Mouse (Mus musculus): Measurements from ENCODE around the gene Snrk. TPM values are rescaled to one million over a fixed set of nuclear protein-coding genes. Genes with fewer than 3 reads are reported as not detected.
"Not testable (repeated sequence)": the region's sequence is repeated elsewhere in the genome, so short reads cannot be mapped to it uniquely, and the experiment has no call there.

Gene Snrk
- polyA plus RNA-seq, 1 experiment from 2014 or later, result 60.2 TPM

- no peaks in the 10 kb centered on the region for H3K27me3 ChIP-seq
- ATAC-seq (ENCODE audit: low read depth), result no peak
- H3K9me3 ChIP-seq, result no peaks in the 10 kb centered on the region
- no peak overlapping the region for H3K27ac ChIP-seq (replicated peaks)
- H3K36me3 ChIP-seq, result peaks cover 16% of the 10 kb centered on the region
- H3K4me2 ChIP-seq, result no peak overlapping the region
- H3K9ac ChIP-seq, result no peak overlapping the region
- whole genome bisulfite sequencing, result 91% methylated on average over 9 of the region's 9 CpGs
- H3K4me1 ChIP-seq (replicated peaks), result peaks cover 13% of the 10 kb centered on the region
- no peak overlapping the region for H3K4me3 ChIP-seq
Observed at GRCm38 (mm10) chr9:122149997-122150826, 33.1 kb downstream of the Snrk start.

- Histone ChIP-seq H3K36me3 (peaks cover 26% of the 10 kb centered on the region), H3K9ac (no peak overlapping the region), H3K4me1 (replicated peaks) (no peaks in the 10 kb centered on the region), H3K4me3 (no peak overlapping the region), H3K4me2 (no peak overlapping the region), H3K27me3 (no peaks in the 10 kb centered on the region), H3K27ac (replicated peaks) (no peak overlapping the region), H3K9me3 (no peaks in the 10 kb centered on the region)
- 92% methylated on average over 4 of the region's 4 CpGs for WGBS
- no peak for ATAC-seq (ENCODE audit: low read depth)
Observed at GRCm38 (mm10) chr9:122152063-122152462, 35.0 kb downstream of the Snrk start.

- Histone ChIP-seq H3K36me3 (peaks cover 31% of the 10 kb centered on the region), H3K27me3 (no peaks in the 10 kb centered on the region), H3K4me3 (no peak overlapping the region), H3K4me1 (replicated peaks) (no peaks in the 10 kb centered on the region), H3K27ac (replicated peaks) (no peak overlapping the region), H3K9ac (no peak overlapping the region), H3K9me3 (no peaks in the 10 kb centered on the region), H3K4me2 (no peak overlapping the region)
- ATAC-seq (ENCODE audit: low read depth), result no peak
- 84% methylated on average over 1 of the region's 1 CpGs for WGBS
Observed at GRCm38 (mm10) chr9:122152501-122152900, 35.4 kb downstream of the Snrk start.

GRCm38 (mm10) chr9:122153436-122153835, 36.4 kb downstream of the Snrk start:
- 0 out of 2 replicates have a peak, but pooled peaks cover 5% of the 10 kb centered on the region for H3K4me1 ChIP-seq (replicated peaks)
- peaks cover 40% of the 10 kb centered on the region for H3K36me3 ChIP-seq
- 95% methylated on average over 3 of the region's 3 CpGs for WGBS
- no peak overlapping the region for H3K4me3 ChIP-seq
- H3K9ac ChIP-seq, result no peak overlapping the region
- H3K4me2 ChIP-seq, result no peak overlapping the region
- H3K27me3 ChIP-seq, result no peaks in the 10 kb centered on the region
- H3K27ac ChIP-seq (replicated peaks), result no peak overlapping the region
- no peak for ATAC-seq (ENCODE audit: low read depth)
- H3K9me3 ChIP-seq, result no peaks in the 10 kb centered on the region

GRCm38 (mm10) chr9:122155193-122155592, 38.1 kb downstream of the Snrk start:
- H3K27me3 ChIP-seq, result no peaks in the 10 kb centered on the region
- ATAC-seq (ENCODE audit: low read depth), result no peak
- H3K4me2 ChIP-seq, result no peak overlapping the region
- no peak overlapping the region for H3K9ac ChIP-seq
- no peak overlapping the region for H3K4me3 ChIP-seq
- WGBS, result 94% methylated on average over 1 of the region's 1 CpGs
- no peak overlapping the region for H3K27ac ChIP-seq (replicated peaks)
- peaks cover 46% of the 10 kb centered on the region for H3K36me3 ChIP-seq
- 0 out of 2 replicates have a peak, but pooled peaks cover 6% of the 10 kb centered on the region for H3K4me1 ChIP-seq (replicated peaks)
- H3K9me3 ChIP-seq, result no peaks in the 10 kb centered on the region

- no peak overlapping the region for H3K27ac ChIP-seq (replicated peaks)
- 87% methylated on average over 5 of the region's 5 CpGs for WGBS
- H3K4me3 ChIP-seq, result no peak overlapping the region
- 0 out of 2 replicates have a peak, but pooled peaks cover 6% of the 10 kb centered on the region for H3K4me1 ChIP-seq (replicated peaks)
- ATAC-seq (ENCODE audit: low read depth), result no peak
- no peak overlapping the region for H3K4me2 ChIP-seq
- H3K27me3 ChIP-seq, result no peaks in the 10 kb centered on the region
- H3K9ac ChIP-seq, result no peak overlapping the region
- peaks cover 56% of the 10 kb centered on the region for H3K36me3 ChIP-seq
- H3K9me3 ChIP-seq, result no peaks in the 10 kb centered on the region
Observed at GRCm38 (mm10) chr9:122156389-122157078, 39.5 kb downstream of the Snrk start.

- WGBS, result 91% methylated on average over 14 of the region's 14 CpGs
- H3K9me3 ChIP-seq, result no peaks in the 10 kb centered on the region
- no peak overlapping the region for H3K4me3 ChIP-seq
- H3K9ac ChIP-seq, result no peak overlapping the region
- no peaks in the 10 kb centered on the region for H3K27me3 ChIP-seq
- no peak overlapping the region for H3K4me2 ChIP-seq
- no peak for ATAC-seq (ENCODE audit: low read depth)
- peaks cover 53% of the 10 kb centered on the region for H3K36me3 ChIP-seq
- H3K4me1 ChIP-seq (replicated peaks), result 0 out of 2 replicates have a peak, but pooled peaks cover 6% of the 10 kb centered on the region
- no peak overlapping the region for H3K27ac ChIP-seq (replicated peaks)
Observed at GRCm38 (mm10) chr9:122157079-122157441, 40.0 kb downstream of the Snrk start.

GRCm38 (mm10) chr9:122164535-122164934, 47.5 kb downstream of the Snrk start:
- Histone ChIP-seq H3K9ac (no peak overlapping the region), H3K4me2 (no peak overlapping the region), H3K4me3 (no peak overlapping the region), H3K4me1 (replicated peaks) (no peaks in the 10 kb centered on the region), H3K27ac (replicated peaks) (no peak overlapping the region), H3K27me3 (no peaks in the 10 kb centered on the region), H3K9me3 (no peaks in the 10 kb centered on the region), H3K36me3 (peaks cover 58% of the 10 kb centered on the region)
- WGBS, result 89% methylated on average over 4 of the region's 4 CpGs
- no peak for ATAC-seq (ENCODE audit: low read depth)

- H3K4me3 ChIP-seq; H3K27ac ChIP-seq (replicated peaks); H3K9ac ChIP-seq; H3K4me2 ChIP-seq; H3K27me3 ChIP-seq; H3K9me3 ChIP-seq; H3K4me1 ChIP-seq (replicated peaks); ATAC-seq (ENCODE audit: low read depth): not testable (repeated sequence)
- peaks cover 72% of the 10 kb centered on the region for H3K36me3 ChIP-seq
- 95% methylated on average over 5 of the region's 5 CpGs for WGBS
Observed at GRCm38 (mm10) chr9:122167719-122168118, 50.7 kb downstream of the Snrk start.

GRCm38 (mm10) chr9:122169901-122170300, 52.8 kb downstream of the Snrk start:
- Histone ChIP-seq H3K9ac (no peak overlapping the region), H3K4me1 (replicated peaks) (peaks cover 15% of the 10 kb centered on the region), H3K36me3 (peaks cover 71% of the 10 kb centered on the region), H3K27me3 (no peaks in the 10 kb centered on the region), H3K4me2 (no peak overlapping the region), H3K27ac (replicated peaks) (no peak overlapping the region), H3K9me3 (no peaks in the 10 kb centered on the region), H3K4me3 (no peak overlapping the region)
- ATAC-seq (ENCODE audit: low read depth), result no peak
- WGBS, result 93% methylated on average over 6 of the region's 6 CpGs

- H3K27ac ChIP-seq (replicated peaks), result no peak overlapping the region
- H3K4me1 ChIP-seq (replicated peaks), result peaks cover 15% of the 10 kb centered on the region
- no peaks in the 10 kb centered on the region for H3K27me3 ChIP-seq
- H3K4me2 ChIP-seq, result no peak overlapping the region
- no peak overlapping the region for H3K9ac ChIP-seq
- H3K36me3 ChIP-seq, result peaks cover 58% of the 10 kb centered on the region
- H3K4me3 ChIP-seq, result no peak overlapping the region
- ATAC-seq (ENCODE audit: low read depth), result no peak
- 85% methylated on average over 11 of the region's 11 CpGs for WGBS
- no peaks in the 10 kb centered on the region for H3K9me3 ChIP-seq
Observed at GRCm38 (mm10) chr9:122172612-122173186, 55.6 kb downstream of the Snrk start.

All from neural tube, embryonic 13.5 days (tissue).